Mouse (Mus musculus) adrenal gland, adult (tissue): ENCODE data around the gene Rps19.

Experiments
- DNase-seq, 2 experiments: peaks; one replicate each; pipeline ENCODE4 v3.0.0; 2022 to 2023; ENCODE audit warnings: low spot score in 1 of 2; ENCODE audit not compliant: inconsistent age in 2 of 2

The Rps19 gene

DNA sequence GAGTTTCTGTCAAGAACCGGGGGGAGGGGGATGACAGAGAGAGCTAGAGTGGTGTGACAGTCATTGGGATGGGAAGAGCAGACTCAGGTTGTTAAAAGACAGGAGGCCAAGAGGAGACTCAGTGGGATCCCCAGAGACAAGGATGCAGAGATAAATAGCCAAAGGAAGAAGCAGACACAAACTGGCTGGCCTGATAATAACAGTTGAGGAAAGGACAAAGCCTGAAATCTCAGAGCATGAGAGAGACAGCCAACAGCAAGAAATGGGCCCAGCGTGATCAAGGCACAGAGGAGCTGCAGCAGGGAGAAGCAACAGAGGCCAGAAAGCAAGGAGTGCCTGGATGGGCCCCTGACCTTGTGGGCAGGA lies 18.1 kb downstream of the Rps19 start:
- no peak for DNase-seq

DNA sequence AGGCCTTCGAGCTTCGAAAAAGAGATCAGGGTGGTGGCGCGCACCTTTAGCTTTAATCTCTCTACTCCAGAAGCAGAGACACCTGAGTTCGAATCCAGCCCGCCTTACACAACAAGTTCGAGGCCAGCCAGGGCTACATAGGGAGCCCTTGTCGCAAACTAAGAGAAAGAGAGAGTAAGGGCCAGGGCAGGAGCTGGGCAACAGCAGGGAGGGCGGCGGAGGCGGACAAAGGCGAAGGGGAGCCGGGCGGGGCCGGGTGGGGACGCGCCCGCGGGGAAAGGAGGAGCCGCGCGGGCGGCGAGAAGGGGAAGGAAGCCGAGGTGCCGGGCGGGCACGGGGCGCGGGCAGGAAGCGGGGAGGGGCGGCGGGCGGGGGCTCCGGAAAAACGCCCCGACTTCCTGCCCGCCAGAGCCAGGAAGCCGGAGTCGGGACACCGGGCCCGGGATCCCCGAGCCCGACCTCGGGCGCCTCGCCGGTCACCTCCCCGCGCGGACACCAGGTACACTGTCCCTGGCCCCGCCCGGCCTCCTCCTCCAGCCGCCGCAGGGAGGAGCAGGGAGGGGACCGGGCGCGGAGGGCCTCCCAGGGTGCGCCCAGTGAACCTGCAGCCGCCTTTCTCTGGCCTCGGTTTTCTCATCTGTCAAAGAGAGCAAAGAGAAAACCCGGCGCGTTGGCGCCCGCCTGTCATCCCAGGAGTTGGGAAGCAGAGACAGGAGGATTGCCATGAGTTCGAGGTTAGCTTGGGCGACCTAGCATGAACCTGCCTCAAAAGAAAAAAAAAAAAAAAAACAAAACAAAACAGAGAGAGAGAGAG lies 18.7 kb downstream of the Rps19 start, which contains the start of gene Arhgef1:
Gene Arhgef1 (plus strand): TSS at position 283 of the 814 bp plus-strand sequence.
- DNase-seq = peak; percentile 78 to 91

DNA sequence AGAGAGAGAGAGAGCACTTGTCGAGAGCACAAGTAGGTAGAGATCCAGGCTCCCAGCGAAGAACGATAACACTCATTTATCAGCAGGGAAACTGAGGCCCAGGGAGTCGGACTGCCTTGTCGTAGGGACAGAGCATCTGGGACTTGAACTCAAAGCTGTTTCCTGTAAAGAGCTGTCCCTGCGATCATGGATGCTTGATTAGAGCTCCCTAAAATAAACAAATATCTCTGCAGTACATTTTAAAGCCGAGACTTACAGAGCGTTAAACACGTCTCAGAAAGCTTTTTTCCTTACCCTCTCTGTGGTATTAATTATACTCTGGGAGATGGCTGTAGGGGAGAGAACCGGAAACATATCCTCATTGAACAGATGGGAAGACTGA lies 19.3 kb downstream of the Rps19 start:
- peak in 1 of 2 experiments; percentile 64 for DNase-seq

DNA sequence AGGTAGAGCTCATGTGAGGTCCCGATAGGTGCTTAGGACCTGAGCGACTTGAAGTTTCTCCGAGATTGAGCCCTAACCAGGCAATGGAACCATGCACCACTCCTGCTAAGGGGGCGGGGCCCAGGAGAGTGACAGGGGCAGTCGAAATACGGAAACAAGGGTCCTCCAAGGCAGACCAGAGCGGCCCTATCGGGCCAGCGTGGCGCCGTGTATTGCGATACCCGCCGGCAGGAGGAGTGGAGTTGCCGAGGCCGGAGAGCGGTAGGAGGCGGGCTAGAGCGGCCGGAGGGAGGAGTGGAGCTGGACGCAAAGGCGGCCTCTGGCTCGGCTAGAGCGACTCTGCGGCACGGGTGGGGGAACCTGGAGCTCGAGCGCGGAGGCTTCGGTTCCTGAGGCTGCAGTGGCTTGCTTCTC lies 19.9 kb downstream of the Rps19 start:
- peak; percentile 98 to 99 for DNase-seq

DNA sequence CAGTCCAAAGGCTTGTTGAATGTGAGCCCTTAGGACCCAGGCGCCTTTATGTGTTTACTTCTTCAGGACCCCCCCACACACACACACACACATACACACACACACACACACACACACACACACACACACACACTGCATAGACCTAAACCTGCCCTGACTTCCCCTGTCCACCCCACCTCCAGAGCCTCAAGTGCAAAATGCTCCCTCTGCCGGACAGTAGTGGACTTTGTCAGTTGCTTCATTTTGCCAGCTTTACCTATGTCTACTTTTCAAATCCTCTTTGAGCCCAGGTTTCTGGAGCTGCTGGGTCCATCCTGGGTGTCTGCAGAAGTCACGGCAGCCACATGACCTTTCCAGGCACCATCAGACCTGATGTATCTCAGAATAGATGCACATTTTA lies 20.8 kb downstream of the Rps19 start:
- peak; percentile 57 to 83 for DNase-seq

DNA sequence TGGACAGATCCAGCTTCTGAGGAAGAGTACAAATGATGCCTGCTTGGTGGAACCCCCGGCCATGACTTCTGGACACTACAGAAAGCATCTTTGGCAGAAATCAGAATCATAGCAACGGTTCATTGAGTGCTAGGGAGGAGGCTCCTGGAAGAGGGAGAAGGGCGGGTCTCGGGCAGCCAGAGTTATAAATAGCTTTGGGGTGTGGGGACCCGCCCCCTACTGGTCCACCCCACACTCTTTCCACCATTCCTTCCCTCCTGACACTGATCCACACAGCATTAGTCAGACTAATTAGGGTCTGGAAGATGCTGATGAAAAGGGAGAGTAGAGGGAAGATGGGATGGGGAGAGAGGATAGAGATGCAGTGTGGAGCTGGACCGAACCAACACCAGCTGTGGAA lies 22.4 kb downstream of the Rps19 start:
- no peak for DNase-seq

DNA sequence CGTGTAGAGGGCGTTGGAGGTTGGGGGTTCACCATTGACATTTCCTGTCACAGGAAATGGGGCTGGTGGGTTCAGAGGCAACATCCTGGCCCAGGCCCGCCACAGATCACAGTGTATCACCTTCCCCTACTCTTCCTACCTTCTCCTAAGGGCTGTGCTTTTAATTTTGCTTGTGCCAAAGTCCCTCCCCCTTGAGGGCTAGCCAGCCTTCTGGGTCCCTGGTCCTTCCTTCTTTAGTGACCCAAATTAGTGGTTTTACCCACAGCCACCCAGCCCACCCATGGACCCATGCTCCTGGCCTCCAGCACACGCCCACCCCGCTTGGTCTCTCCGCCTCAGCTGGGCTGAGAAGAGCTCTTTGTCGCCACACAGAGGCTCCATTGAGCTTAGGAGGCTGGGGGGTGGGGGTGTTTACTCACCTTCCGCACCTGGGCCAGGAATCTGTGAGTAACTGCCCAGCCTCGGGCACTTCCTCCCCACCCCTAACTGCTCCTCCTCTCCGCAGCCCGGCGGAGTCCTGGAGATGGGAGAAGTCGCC lies 23.1 kb downstream of the Rps19 start:
- no peak for DNase-seq

DNA sequence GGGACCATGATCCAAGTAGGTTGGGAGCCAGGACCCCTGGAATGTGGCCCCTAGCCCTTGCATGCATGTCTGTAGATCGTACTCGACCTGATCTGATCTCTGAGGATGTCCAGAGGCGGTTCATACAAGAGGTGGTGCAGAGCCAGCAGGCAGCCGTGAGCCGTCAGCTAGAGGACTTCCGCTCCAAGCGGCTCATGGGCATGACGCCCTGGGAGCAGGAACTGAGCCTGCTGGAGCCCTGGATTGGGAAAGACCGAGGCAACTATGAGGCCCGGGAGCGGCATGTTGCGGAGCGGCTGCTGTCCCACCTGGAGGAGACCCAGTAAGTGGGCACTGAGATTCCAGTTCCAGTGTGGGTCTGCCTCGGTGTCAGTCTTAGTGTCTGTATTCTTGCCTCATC lies 28.3 kb downstream of the Rps19 start:
- no peak for DNase-seq

DNA sequence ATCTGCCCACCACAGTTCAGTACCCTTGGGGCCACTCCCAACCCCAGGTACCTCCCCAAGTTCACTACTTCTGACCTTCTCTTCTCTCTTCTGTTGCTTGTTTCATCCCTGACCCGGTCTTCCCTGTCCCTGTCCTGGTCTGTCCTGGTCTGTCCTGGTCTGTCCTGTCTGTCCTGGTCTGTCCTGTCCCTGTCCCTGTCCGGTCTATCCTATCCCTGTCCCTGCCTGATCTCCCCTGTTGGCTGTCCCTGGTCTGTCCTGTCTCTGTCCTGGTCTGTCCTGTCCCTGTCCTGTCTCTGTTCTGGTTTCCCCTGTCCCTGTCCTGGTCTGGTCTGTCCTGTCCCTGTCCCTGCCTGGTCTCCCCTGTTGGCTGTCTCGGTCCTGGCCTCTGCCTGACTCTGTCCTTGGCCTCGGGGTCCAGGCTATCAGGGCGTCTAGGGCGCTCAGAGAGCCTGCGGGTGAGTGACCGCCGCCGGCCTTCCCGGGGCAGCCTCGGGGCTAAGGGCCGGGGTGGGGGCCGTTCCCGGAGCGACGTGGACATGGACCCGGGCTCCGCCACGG lies 34.7 kb downstream of the Rps19 start:
- DNase-seq = peak in 1 of 2 experiments; percentile 60

DNA sequence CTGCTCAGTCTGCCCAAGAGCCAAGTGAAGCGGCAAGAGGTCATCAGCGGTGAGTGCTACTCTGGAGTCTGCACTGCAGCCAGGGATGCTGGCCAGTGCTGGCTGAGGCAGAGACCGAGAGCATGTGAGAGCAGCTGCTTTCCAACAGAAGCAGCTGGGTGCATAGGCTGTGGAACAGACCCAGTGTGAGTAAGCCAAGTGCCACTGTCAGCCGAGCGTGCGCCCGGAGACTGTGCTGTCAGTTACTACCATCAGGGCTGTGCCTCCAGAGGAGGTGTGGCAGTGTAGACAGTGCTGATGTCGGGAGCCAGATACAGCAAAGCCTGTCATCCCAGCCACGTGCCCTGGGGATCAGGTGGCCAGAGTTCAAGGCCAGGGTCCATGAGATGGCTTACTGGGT lies 35.6 kb downstream of the Rps19 start:
- no peak for DNase-seq

DNA sequence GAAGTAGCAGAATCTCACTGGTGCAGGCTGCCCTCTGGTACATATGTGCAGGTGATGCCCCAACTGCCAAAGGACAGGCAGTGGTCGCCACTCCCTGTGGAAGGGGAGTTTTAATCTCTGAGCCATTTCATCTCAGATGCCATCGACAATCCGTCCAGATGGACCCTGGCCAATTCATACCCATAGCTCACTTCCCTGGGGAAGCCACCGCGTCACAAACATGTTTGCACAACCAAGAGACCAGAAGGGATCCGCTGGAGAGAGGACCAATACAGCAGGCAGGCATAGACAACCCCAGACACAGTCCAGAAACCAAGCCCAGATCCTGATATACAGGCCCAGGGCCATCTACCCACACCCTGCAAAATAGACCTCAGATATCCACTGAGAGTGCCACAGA lies 46.3 kb downstream of the Rps19 start:
- DNase-seq = no peak

DNA sequence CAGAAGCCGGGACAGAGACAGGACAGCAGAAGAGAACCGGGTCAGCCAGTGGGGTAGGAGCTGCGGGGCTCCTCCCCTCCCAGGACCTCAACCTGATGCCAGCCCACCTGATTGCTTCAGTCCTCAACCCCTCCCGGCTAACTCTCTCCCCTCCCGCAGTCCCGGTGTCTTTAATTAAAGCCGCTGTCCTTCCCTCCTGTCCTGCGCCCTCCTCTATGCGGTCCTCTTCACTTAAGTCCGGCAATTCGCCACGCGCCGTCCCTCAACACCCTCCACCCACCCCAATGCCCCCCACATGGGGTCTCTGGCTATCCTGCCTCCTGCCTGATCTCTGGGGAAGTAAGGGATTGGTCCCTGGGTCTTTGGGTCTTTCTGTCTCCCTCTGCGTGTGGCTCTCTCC lies 47.5 kb downstream of the Rps19 start:
- no peak for DNase-seq
